Mouse (Mus musculus) forebrain, embryonic 11.5 days (tissue): ENCODE measurements around the gene Gpr62. TPM values are rescaled to one million over a fixed set of nuclear protein-coding genes. Genes with fewer than 3 reads are reported as not detected.
"Not testable (repeated sequence)": the region's sequence is repeated elsewhere in the genome, so short reads cannot be mapped to it uniquely, and the experiment has no call there.

Source experiments
- ATAC-seq: fragments of 200-750 bp; cut with Nextera tagmentation; replicated peaks from 2 replicates; pipeline ENCODE4 v1.8.0; 2017; ENCODE audit warnings: moderate TSS enrichment; ENCODE audit not compliant: low FRiP score
- DNase-seq: peaks from one replicate; pipeline ENCODE4 v3.0.0-alpha.2; 2017; ENCODE audit warnings: low spot score
- H3K27ac ChIP-seq: fragments of 300-500 bp; sonication (generic); 2 replicates; pipeline ENCODE4 v1.5.1; 2014; ENCODE audit warnings: low read depth, low read length
- H3K27me3 ChIP-seq: fragments of 300-500 bp; sonication (generic); 2 replicates; pipeline ENCODE4 v1.6.1; 2014; ENCODE audit warnings: mild to moderate bottlenecking, low read length, mixed read lengths; ENCODE audit not compliant: control insufficient read depth, insufficient read depth
- H3K36me3 ChIP-seq: fragments of 300-500 bp; sonication (generic); 2 replicates; pipeline ENCODE4 v1.6.1; 2014; ENCODE audit warnings: mild to moderate bottlenecking, low read length, moderate library complexity, mixed read lengths; ENCODE audit not compliant: control insufficient read depth, insufficient read depth
- H3K4me1 ChIP-seq: fragments of 300-500 bp; sonication (generic); replicated peaks from 2 replicates; pipeline ENCODE4 v1.6.1; 2014; ENCODE audit warnings: low read length, mixed read lengths; ENCODE audit not compliant: control insufficient read depth, insufficient read depth
- H3K4me2 ChIP-seq: fragments of 300-500 bp; sonication (generic); 2 replicates; pipeline ENCODE4 v1.6.1; 2014; ENCODE audit warnings: low read depth, mild to moderate bottlenecking, low read length, moderate library complexity, mixed read lengths; ENCODE audit not compliant: severe bottlenecking
- H3K4me3 ChIP-seq: fragments of 300-500 bp; sonication (generic); 2 replicates; pipeline ENCODE4 v1.5.1; 2014; ENCODE audit warnings: low read depth, low read length
- H3K9ac ChIP-seq: fragments of 300-500 bp; sonication (generic); 2 replicates; pipeline ENCODE4 v1.6.1; 2014; ENCODE audit warnings: low read length
- H3K9me3 ChIP-seq: fragments of 300-500 bp; sonication (generic); 2 replicates; pipeline ENCODE4 v1.6.1; 2016; ENCODE audit warnings: low read length, mixed read lengths; ENCODE audit not compliant: control insufficient read depth
- WGBS: fragments of 180-500 bp; shearing (Covaris S2); extraction: QIAGEN DNeasy Blood & Tissue Kit; methylation state at CpG from one replicate; pipeline ENCODE4 v1.1.7; 2014; 5-methylcytosine and 5-hydroxymethylcytosine counted together
- polyA plus RNA-seq: library from polyadenylated mRNA; unstranded; fragments of >200 nt; fragmentation: Nextera tagmentation; extraction: Ambion mirVana; gene quantifications from 2 replicates; pipeline ENCODE4 v1.2.1, GENCODE M21; 2014

The Gpr62 gene
- polyA plus RNA-seq, 1 experiment from 2014 or later: 0.19 TPM

DNA sequence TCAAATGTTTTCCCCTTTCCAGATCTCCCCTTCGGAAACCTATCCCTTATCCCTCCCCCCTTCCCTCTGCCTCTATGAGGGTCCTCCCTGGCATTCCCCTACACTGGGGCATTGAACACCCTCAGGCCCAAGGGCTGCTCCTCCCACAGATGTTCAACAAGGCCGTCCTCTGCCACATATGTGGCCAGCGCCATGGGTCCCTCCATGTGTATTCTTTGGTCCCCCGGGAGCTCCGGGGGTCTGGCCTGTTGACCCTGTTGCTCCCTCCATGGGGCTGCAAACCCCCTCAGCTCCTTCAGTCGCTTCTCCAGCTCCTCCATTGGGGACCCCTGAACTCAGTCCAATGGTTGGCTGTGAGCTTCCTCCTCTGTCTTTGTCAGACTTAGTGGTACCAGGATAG, 21.9 kb upstream of the Gpr62 start:
- not testable (repeated sequence) for H3K9me3 ChIP-seq, H3K27ac ChIP-seq, H3K9ac ChIP-seq, H3K27me3 ChIP-seq, H3K4me3 ChIP-seq, DNase-seq, ATAC-seq, H3K4me2 ChIP-seq, H3K36me3 ChIP-seq, H3K4me1 ChIP-seq
- WGBS: 84% methylated on average over 6 of the region's 6 CpGs

DNA sequence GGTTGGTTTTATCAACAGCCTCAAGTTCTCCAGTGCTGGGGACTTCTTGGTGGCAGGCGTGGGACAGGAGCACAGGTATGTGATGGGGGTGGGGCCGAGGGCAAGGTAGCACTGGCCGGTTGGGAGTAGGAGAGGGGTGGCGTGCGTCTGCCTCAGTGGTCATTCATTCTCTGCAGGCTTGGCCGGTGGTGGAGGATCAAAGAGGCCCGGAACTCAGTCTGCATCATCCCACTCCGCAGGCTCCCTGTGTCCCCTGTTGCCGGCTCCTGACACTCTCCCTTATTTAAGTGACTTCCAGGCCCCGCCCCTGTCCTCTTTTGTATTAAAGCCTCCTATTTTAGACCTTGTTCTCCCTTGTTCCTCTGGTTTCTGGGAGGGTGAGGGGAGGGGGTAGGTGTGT, 19.3 kb upstream of the Gpr62 start:
- no peaks in the 10 kb centered on the region for H3K27me3 ChIP-seq
- DNase-seq (no peak), ATAC-seq (no peak)
- H3K4me3 ChIP-seq: no peak overlapping the region
- no peaks in the 10 kb centered on the region; the same call in 1 of the 2 replicates for H3K36me3 ChIP-seq
- H3K9ac ChIP-seq: no peak overlapping the region
- H3K27ac ChIP-seq: no peak overlapping the region
- no peaks in the 10 kb centered on the region for H3K9me3 ChIP-seq
- no peak overlapping the region for H3K4me2 ChIP-seq
- WGBS: 69% methylated on average over 10 of the region's 10 CpGs
- H3K4me1 ChIP-seq: no peaks in the 10 kb centered on the region

DNA sequence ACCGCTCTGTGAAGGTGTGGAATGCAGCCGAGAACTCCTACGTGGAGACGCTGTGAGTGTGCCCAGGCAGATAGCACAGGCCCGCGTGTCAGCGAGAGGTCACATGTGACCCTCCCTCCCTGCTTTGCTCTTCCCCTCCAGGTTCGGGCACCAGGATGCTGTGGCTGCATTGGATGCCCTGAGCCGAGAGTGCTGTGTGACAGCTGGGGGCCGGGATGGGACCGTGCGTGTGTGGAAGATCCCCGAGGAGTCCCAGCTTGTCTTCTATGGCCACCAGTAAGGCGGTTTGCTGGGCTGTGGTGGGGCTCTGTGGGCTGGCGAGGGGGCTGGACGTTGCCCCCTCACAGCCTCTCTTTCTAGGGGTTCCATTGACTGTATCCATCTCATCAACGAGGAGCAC, 17.9 kb upstream of the Gpr62 start:
- ATAC-seq: no peak
- Histone ChIP-seq H3K4me2 (no peak overlapping the region), H3K9ac (no peak overlapping the region), H3K27me3 (no peaks in the 10 kb centered on the region), H3K27ac (no peak overlapping the region), H3K9me3 (no peaks in the 10 kb centered on the region), H3K36me3 (no peaks in the 10 kb centered on the region; the same call in 1 of the 2 replicates), H3K4me1 (no peaks in the 10 kb centered on the region), H3K4me3 (no peak overlapping the region)
- WGBS: 93% methylated on average over 17 of the region's 17 CpGs
- no peak for DNase-seq

DNA sequence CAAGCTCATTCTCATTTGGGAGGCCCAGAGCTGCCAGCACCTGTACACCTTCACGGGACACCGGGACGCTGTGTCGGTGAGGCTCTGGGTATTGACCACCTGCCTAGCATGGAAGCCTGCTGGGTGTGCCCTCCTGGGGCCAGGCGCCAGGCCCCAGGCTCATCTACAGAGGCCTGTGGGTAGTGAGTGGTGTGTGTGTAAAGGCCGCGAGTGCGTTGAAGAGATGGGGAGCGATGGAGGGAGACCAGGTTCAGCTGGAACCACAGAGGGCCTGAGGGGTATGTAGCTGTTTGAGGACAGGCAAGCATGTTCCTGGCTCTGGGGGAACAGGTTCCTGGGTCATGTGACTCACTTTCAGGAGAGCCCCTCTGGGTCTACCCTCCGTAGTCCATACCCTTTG, 17.4 kb upstream of the Gpr62 start:
- Histone ChIP-seq H3K4me3 (no peak overlapping the region), H3K4me2 (no peak overlapping the region), H3K27me3 (no peaks in the 10 kb centered on the region), H3K36me3 (no peaks in the 10 kb centered on the region; the same call in 1 of the 2 replicates), H3K27ac (no peak overlapping the region), H3K9me3 (no peaks in the 10 kb centered on the region), H3K4me1 (peaks cover 1% of the 10 kb centered on the region; the same call in 1 of the 2 replicates), H3K9ac (no peak overlapping the region)
- ATAC-seq (no peak), DNase-seq (no peak)
- WGBS: 98% methylated on average over 10 of the region's 10 CpGs

DNA sequence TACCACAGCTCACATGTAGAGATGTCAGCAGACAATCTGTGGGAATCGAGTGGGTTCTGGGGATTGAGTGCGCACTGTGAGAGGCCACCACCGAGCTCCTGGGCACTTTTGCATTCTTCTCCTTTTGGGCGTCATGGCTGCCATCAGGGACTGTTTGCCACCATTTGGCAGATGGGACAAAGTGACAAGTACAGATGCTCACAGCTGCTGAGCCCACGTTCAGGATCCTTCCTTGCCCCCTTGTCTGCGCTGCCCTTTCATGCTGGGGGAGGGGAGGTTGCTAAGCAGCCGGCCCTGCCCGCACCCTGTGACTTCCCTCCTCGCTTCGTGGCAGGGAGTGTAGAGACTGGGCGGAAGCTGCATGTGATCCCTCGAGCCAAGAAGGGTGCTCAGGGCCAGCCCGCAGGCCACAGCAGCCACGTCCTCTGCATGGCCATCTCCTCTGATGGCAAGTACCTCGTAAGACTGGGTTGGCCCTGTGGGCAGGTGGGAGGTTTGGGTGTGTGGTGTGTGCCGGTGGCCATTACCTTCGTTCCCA, 16.9 kb upstream of the Gpr62 start:
- H3K4me2 ChIP-seq: no peak overlapping the region
- no peak overlapping the region for H3K27ac ChIP-seq
- no peaks in the 10 kb centered on the region for H3K9me3 ChIP-seq
- no peak overlapping the region for H3K4me3 ChIP-seq
- no peaks in the 10 kb centered on the region; the same call in 1 of the 2 replicates for H3K36me3 ChIP-seq
- peaks cover 5% of the 10 kb centered on the region; the same call in 1 of the 2 replicates for H3K4me1 ChIP-seq
- no peak overlapping the region for H3K9ac ChIP-seq
- DNase-seq: no peak
- WGBS: 91% methylated on average over 17 of the region's 17 CpGs
- no peaks in the 10 kb centered on the region for H3K27me3 ChIP-seq
- ATAC-seq: no peak

DNA sequence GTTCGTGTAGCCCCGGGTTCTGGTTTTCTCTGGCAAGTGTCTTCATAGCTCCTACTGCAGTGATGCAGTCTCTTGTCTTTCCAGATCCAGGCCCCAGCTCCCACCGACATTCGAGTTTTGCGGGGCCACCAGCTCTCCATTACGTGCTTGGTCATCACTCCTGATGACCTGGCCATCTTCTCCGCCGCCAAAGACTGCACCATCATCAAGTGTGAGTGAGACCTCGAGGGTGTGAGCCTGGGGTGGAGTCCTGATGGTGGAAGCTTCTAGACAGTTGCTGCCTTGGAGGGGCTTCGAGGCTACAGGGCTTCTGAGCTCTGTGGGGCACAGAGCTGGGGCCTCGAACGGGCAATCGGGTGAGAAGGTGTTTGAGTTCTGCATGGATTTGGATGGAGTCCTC, 15.9 kb upstream of the Gpr62 start:
- H3K9ac ChIP-seq: no peak overlapping the region
- H3K4me2 ChIP-seq: no peak overlapping the region
- no peak for DNase-seq
- H3K27me3 ChIP-seq: no peaks in the 10 kb centered on the region
- H3K36me3 ChIP-seq: no peaks in the 10 kb centered on the region; the same call in 1 of the 2 replicates
- H3K4me3 ChIP-seq: no peak overlapping the region
- no peak for ATAC-seq
- peaks cover 5% of the 10 kb centered on the region; the same call in 1 of the 2 replicates for H3K4me1 ChIP-seq
- 93% methylated on average over 13 of the region's 13 CpGs for WGBS
- no peak overlapping the region for H3K27ac ChIP-seq
- no peaks in the 10 kb centered on the region for H3K9me3 ChIP-seq

DNA sequence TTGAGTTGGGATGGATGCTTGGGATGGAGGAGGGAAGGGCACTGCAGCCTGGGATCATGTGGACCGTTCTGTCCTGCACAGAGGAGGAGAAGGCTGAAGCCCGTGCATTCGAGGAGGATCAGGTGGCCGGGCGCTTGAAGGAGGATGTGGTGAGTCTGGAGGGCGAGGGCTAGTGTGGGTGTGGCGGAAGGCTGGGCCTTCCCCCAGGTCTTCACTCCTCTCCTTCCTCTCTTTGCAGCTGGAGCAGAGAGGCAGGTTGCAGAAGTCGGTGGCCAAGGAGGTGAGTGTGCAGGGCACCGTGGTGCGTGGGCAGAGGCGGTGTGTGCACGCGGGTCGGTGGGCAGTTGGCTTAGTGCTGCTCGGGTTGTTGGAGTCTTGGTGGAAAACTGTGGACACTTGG, 15.3 kb upstream of the Gpr62 start:
- H3K9me3 ChIP-seq: no peaks in the 10 kb centered on the region
- WGBS: 93% methylated on average over 15 of the region's 15 CpGs

DNA sequence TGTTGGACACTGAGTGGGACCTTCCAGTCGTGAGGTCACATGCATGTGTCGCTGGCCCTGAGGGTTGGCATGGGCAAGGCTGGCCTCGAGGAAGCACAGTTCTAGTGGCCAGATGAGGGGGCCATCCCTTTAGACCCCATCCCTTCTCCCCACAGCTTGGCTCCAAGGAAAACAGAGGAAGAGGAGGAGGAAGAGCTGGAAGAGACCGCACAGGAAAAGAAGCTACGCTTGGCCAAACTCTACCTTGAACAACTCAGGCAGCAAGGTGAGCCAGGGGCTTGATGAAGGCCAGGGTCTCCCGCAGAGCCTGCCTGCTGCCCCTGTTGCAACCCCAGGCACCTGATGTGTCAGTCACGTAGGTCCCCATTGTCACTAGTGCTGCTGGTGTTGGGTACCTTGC, 14.8 kb upstream of the Gpr62 start:
- DNase-seq: no peak
- peaks cover 10% of the 10 kb centered on the region for H3K4me1 ChIP-seq
- no peak overlapping the region for H3K9ac ChIP-seq
- no peaks in the 10 kb centered on the region for H3K9me3 ChIP-seq
- H3K36me3 ChIP-seq: no peaks in the 10 kb centered on the region; the same call in 1 of the 2 replicates
- ATAC-seq: no peak
- no peaks in the 10 kb centered on the region for H3K27me3 ChIP-seq
- WGBS: 97% methylated on average over 7 of the region's 7 CpGs
- H3K4me3 ChIP-seq: no peak overlapping the region
- H3K27ac ChIP-seq: no peak overlapping the region
- no peak overlapping the region for H3K4me2 ChIP-seq

More for the DNA sequence above, 15.3 kb upstream of the Gpr62 start:
- Histone ChIP-seq H3K27me3 (no peaks in the 10 kb centered on the region), H3K4me2 (no peak overlapping the region), H3K27ac (no peak overlapping the region), H3K9ac (no peak overlapping the region), H3K4me3 (no peak overlapping the region), H3K4me1 (peaks cover 10% of the 10 kb centered on the region), H3K36me3 (no peaks in the 10 kb centered on the region; the same call in 1 of the 2 replicates)
- DNase-seq (no peak), ATAC-seq (no peak)

DNA sequence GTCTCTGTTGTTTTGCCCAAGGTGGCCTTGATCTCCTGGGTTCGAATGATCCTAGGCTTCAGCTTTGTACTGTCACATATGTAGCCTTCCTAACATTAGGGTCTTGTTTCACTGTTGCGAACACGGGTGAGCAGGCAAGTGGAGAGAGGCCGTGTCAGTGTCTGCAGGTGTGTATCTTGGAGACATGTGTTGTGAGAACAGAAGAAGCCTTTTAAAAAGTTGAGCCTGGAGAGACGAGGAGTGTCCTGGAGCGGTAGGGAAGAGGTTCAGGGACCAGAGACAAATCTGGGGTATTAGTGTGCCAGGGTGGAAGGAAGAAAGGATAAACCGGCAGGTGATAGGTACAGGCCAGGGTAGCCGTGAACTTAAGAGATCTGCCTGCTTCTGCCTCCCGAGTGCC, 12.4 kb upstream of the Gpr62 start:
- no peak overlapping the region for H3K27ac ChIP-seq
- H3K4me2 ChIP-seq: peak overlapping the region; percentile 76
- H3K27me3 ChIP-seq: no peaks in the 10 kb centered on the region
- ATAC-seq (no peak), DNase-seq (peak; percentile 46)
- H3K4me3 ChIP-seq: peak overlapping the region; percentile 70
- no peaks in the 10 kb centered on the region; the same call in 1 of the 2 replicates for H3K36me3 ChIP-seq
- H3K9me3 ChIP-seq: no peaks in the 10 kb centered on the region
- 84% methylated on average over 9 of the region's 9 CpGs for WGBS
- H3K4me1 ChIP-seq: peaks cover 12% of the 10 kb centered on the region
- peak overlapping the region; percentile 64 for H3K9ac ChIP-seq
